Mouse (Mus musculus) MEL (cell line): Measurements from ENCODE around the gene Rnf10.

ENCODE experiments used
- CTCF ChIP-seq, 3 experiments: IDR thresholded peaks in 2 of 3; conservative IDR thresholded peaks in 1 of 3; 2 replicates each; pipeline ENCODE4 v1.5.1; 2011 to 2012; ENCODE audit warnings: low read length in 3 of 3, low read depth in 2 of 3, mild to moderate bottlenecking in 2 of 3, improper control_type of control experiment in 1 of 3, inconsistent platforms in 1 of 3, mixed read lengths in 1 of 3, moderate library complexity in 1 of 3; ENCODE audit not compliant: control insufficient read depth in 1 of 3, insufficient read depth in 1 of 3, poor library complexity in 1 of 3, severe bottlenecking in 1 of 3
- NELFE ChIP-seq: IDR thresholded peaks from 2 replicates; pipeline ENCODE4 v1.6.1; 2011; ENCODE audit warnings: low read depth, low read length, improper control_type of control experiment
- POLR2A ChIP-seq, 2 experiments: IDR thresholded peaks; 2 replicates each; pipeline ENCODE4 v1.6.1; 2011 to 2012; ENCODE audit warnings: low read length in 2 of 2, mild to moderate bottlenecking in 2 of 2, control low read depth in 1 of 2, improper control_type of control experiment in 1 of 2, low read depth in 1 of 2, moderate library complexity in 1 of 2; ENCODE audit not compliant: control insufficient read depth in 1 of 2, insufficient read depth in 1 of 2, poor library complexity in 1 of 2
- POLR2AphosphoS2 ChIP-seq: IDR thresholded peaks from 2 replicates; pipeline ENCODE4 v1.6.1; 2011; ENCODE audit warnings: low read length, improper control_type of control experiment
- SIN3A ChIP-seq: IDR thresholded peaks from 2 replicates; pipeline ENCODE4 v1.6.1; 2012; ENCODE audit warnings: low read length, improper control_type of control experiment, inconsistent platforms

GRCm38 (mm10) chr5:115222485-115222884 lies 50.2 kb downstream of the Rnf10 start:
- TF ChIP-seq SIN3A (no peak), POLR2A (IDR thresholded peaks at IDR 0.05; ENCODE audit: control insufficient read depth in 1 of 2, insufficient read depth in 1 of 2, low read depth in 1 of 2, low read length in 2 of 2, poor library complexity in 1 of 2) (no peak), NELFE (no peak), CTCF (IDR thresholded peaks at IDR 0.05 in 2 of 3, conservative IDR thresholded peaks at IDR 0.05 in 1 of 3; ENCODE audit: control insufficient read depth in 1 of 3, insufficient read depth in 1 of 3, low read depth in 2 of 3, low read length in 3 of 3, poor library complexity in 1 of 3, severe bottlenecking in 1 of 3) (peak; percentile 29 to 40 (median 32); a peak in 5 of 6 replicates), POLR2AphosphoS2 (no peak)
